ENCODE assay signal across 15 mouse cellular contexts in genomic region chr9:104130141-104130755, GRCm38 (mm10). TPM values are rescaled to one million over a fixed set of nuclear protein-coding genes. Genes with fewer than 3 reads are reported as not detected.
DNase-seq lines count a peak whose midpoint lies in the region; ATAC-seq and TF ChIP-seq lines count a peak whose summit lies in the region.
"Had no signal": no experiment of that assay in that cellular context is flagged by ENCODE, and none has a peak within 500 bp of the region (broad histone marks: within the 10 kb centered on the region; RNA-seq: fewer than 3 reads in every experiment).

No protein-coding gene starts in this region.

- H3K4me3 ChIP-seq in liver, embryonic 16.5 days (ENCODE audit: low read depth, low read length): no peak overlapping the region
- no peak overlapping the region for H3K4me3 ChIP-seq in liver, postnatal 0 days (ENCODE audit: low read depth, low read length)
- H3K4me3 ChIP-seq in stomach, embryonic 14.5 days (ENCODE audit: low read depth, low read length): no peak overlapping the region
- H3K4me3 ChIP-seq: liver, embryonic 15.5 days; midbrain, embryonic 13.5 days; neural tube, embryonic 12.5 days had no signal

- H3K9ac ChIP-seq in liver, embryonic 16.5 days (ENCODE audit: low read depth, low read length): no peak overlapping the region
- H3K9ac ChIP-seq in liver, postnatal 0 days (replicated peaks): no peak overlapping the region
- no peak overlapping the region for H3K9ac ChIP-seq in stomach, embryonic 14.5 days (replicated peaks; ENCODE audit: low read depth, low read length)
- H3K9ac ChIP-seq: liver, embryonic 15.5 days; midbrain, embryonic 13.5 days; neural tube, embryonic 12.5 days had no signal

- TF ChIP-seq CTCF in liver, postnatal 0 days (IDR thresholded peaks at IDR 0.05; ENCODE audit: low read depth): no peak

- no peaks in the 10 kb centered on the region for H3K9me3 ChIP-seq in liver, embryonic 16.5 days (replicated peaks; ENCODE audit: control insufficient read depth, low read length)
- H3K9me3 ChIP-seq in liver, postnatal 0 days (ENCODE audit: low read length): no peaks in the 10 kb centered on the region
- no peaks in the 10 kb centered on the region for H3K9me3 ChIP-seq in stomach, embryonic 14.5 days (ENCODE audit: control insufficient read depth, low read depth, low read length)
- H3K9me3 ChIP-seq: liver, embryonic 15.5 days; midbrain, embryonic 13.5 days; neural tube, embryonic 12.5 days had no signal

- H3K4me1 ChIP-seq in liver, embryonic 16.5 days (ENCODE audit: control insufficient read depth, low read depth, low read length): no peaks in the 10 kb centered on the region
- H3K4me1 ChIP-seq in liver, postnatal 0 days (ENCODE audit: insufficient read depth): no peaks in the 10 kb centered on the region
- H3K4me1 ChIP-seq in stomach, embryonic 14.5 days (ENCODE audit: control insufficient read depth, insufficient read depth, low read length): no peaks in the 10 kb centered on the region
- H3K4me1 ChIP-seq: liver, embryonic 15.5 days; neural tube, embryonic 12.5 days had no signal

- 0 out of 2 replicates have a peak, but pooled peaks have one; percentile 19 for ATAC-seq in liver, embryonic 16.5 days (ENCODE audit: low read depth)
- no peak for ATAC-seq in liver, postnatal 0 days
- peak; percentile 61; the same call in 1 of the 2 replicates for ATAC-seq in stomach, embryonic 14.5 days (ENCODE audit: insufficient number of reproducible peaks, insufficient read depth, low FRiP score, low read depth)
- ATAC-seq: hindbrain, embryonic 16.5 days; midbrain, embryonic 13.5 days had no signal

- no peak for TF ChIP-seq EP300 in liver, postnatal 0 days (IDR thresholded peaks at IDR 0.05; ENCODE audit: low read depth)

- H3K4me2 ChIP-seq in liver, embryonic 16.5 days (ENCODE audit: low read depth, low read length): no peak overlapping the region
- no peak overlapping the region for H3K4me2 ChIP-seq in liver, postnatal 0 days (ENCODE audit: low read depth, low read length)
- H3K4me2 ChIP-seq in stomach, embryonic 14.5 days (replicated peaks; ENCODE audit: low read depth, low read length): no peak overlapping the region
- H3K4me2 ChIP-seq: liver, embryonic 15.5 days; midbrain, embryonic 13.5 days; neural tube, embryonic 12.5 days had no signal

- H3K27ac ChIP-seq in liver, embryonic 16.5 days (ENCODE audit: low read length): no peak overlapping the region
- H3K27ac ChIP-seq in liver, postnatal 0 days (ENCODE audit: low read depth): no peak overlapping the region
- H3K27ac ChIP-seq in stomach, embryonic 14.5 days (ENCODE audit: low read length): no peak overlapping the region
- H3K27ac ChIP-seq: liver, embryonic 15.5 days; midbrain, embryonic 13.5 days; neural tube, embryonic 12.5 days had no signal

- WGBS in liver, embryonic 16.5 days (ENCODE audit: insufficient replicate concordance): 68% methylated on average over 9 of the region's 9 CpGs
- WGBS in liver, postnatal 0 days (ENCODE audit: insufficient replicate concordance): 79% methylated on average over 9 of the region's 9 CpGs
- WGBS in stomach, embryonic 14.5 days: 72% methylated on average over 9 of the region's 9 CpGs

- intact Hi-C loops in heart, postnatal 10 days (cut with DNase I): no loop called here

- H3K27me3 ChIP-seq in liver, embryonic 16.5 days (ENCODE audit: control insufficient read depth, insufficient read depth, low read depth, low read length): no peaks in the 10 kb centered on the region
- H3K27me3 ChIP-seq in liver, postnatal 0 days (ENCODE audit: insufficient read depth, low read length): no peaks in the 10 kb centered on the region
- H3K27me3 ChIP-seq in stomach, embryonic 14.5 days (ENCODE audit: control insufficient read depth, insufficient read depth, low read length): no peaks in the 10 kb centered on the region
- H3K27me3 ChIP-seq: liver, embryonic 15.5 days; midbrain, embryonic 13.5 days; neural tube, embryonic 12.5 days had no signal

- no peaks in the 10 kb centered on the region for H3K36me3 ChIP-seq in liver, embryonic 16.5 days (ENCODE audit: control insufficient read depth, insufficient read depth)
- H3K36me3 ChIP-seq in liver, postnatal 0 days (replicated peaks; ENCODE audit: insufficient read depth, low read length): peaks cover 17% of the 10 kb centered on the region; the same call in 1 of the 2 replicates
- no peaks in the 10 kb centered on the region for H3K36me3 ChIP-seq in stomach, embryonic 14.5 days (ENCODE audit: control insufficient read depth, insufficient read depth, low read length)
- H3K36me3 ChIP-seq: liver, embryonic 15.5 days; midbrain, embryonic 13.5 days; neural tube, embryonic 12.5 days had no signal

- no peak for DNase-seq in liver, postnatal 0 days
- peak; percentile 70 for DNase-seq in gastrocnemius, postnatal 25 days
- DNase-seq in heart, postnatal 10 days: peak; percentile 50 to 57
- no peak for DNase-seq in spleen, adult 12 weeks (ENCODE audit: low spot score)
- no peak for DNase-seq in layer of hippocampus, postnatal 14 days (ENCODE audit: low spot score in 2 of 2)
- DNase-seq: adrenal gland, postnatal 25 days; cerebellum, adult 11 months; kidney, postnatal 36 days had no signal

RNA-seq across cellular contexts. Expression of gene Ackr4, which starts 3.5 kb away (rescaled TPM):
- 0.95 and 1.5 TPM in 2 replicates for polyA plus RNA-seq in liver, embryonic 16.5 days (2015; fragmentation: Nextera tagmentation; extraction: Ambion mirVana)
- 0.89 and 0.97 TPM in 2 replicates for polyA plus RNA-seq in liver, postnatal 0 days (2015; fragmentation: Nextera tagmentation; extraction: Ambion mirVana)
- under 1 TPM; 0.64 to 0.94 TPM for total RNA-seq in gastrocnemius, postnatal 25 days (2021)
- 1 to 10 TPM; 4.8 to 8.8 TPM for total RNA-seq in heart, postnatal 10 days (2021)
- polyA plus RNA-seq in stomach, embryonic 14.5 days (2014; fragmentation: Nextera tagmentation; extraction: Ambion mirVana): 1.1 and 1.8 TPM in 2 replicates
- under 1 TPM; 0.29 to 0.46 TPM for total RNA-seq in layer of hippocampus, postnatal 14 days (2021)
- total RNA-seq: left cerebral cortex, adult 8-10 months had no signal

Comparison
In these comparisons a context has a peak if more than half of its experiments do, and no peak if none do; other contexts are left out.
1. DNase-seq: peak in gastrocnemius, postnatal 25 days (single experiment) and heart, postnatal 10 days (2 of 2); none in liver, postnatal 0 days (single experiment), spleen, adult 12 weeks (single experiment) and layer of hippocampus, postnatal 14 days (0 of 2).